Mouse (Mus musculus): ENCODE data around the gene Tsga8.

- TF ChIP-seq POLR2A (IDR thresholded peaks at IDR 0.05; ENCODE audit: extremely low read depth, insufficient read depth, low read length) (no peak), CTCF (IDR thresholded peaks at IDR 0.05; ENCODE audit: extremely low read depth, insufficient read depth, low read length) (no peak)
Observed at GRCm38 (mm10) chrX:83487598-83487997, at the start of gene Tsga8.
